Mouse (Mus musculus) left cerebral cortex, adult 8-10 months (tissue): Measurements from ENCODE around the gene D630039A03Rik. TPM values are rescaled to one million over a fixed set of nuclear protein-coding genes. Genes with fewer than 3 reads are reported as not detected.
A peak's percentile ranks its signal among the peaks of the same experiment; 100 is the strongest.

Experiments
- DNase-seq, 2 experiments: peaks; one replicate each; pipeline ENCODE4 v3.0.0; 2022; ENCODE audit warnings: low spot score in 2 of 2
- total RNA-seq, 4 experiments: library from RNA; stranded (reverse); gene quantifications; 2 replicates each; pipeline ENCODE4 v1.2.4; 2022

Gene D630039A03Rik
- total RNA-seq, 4 experiments from 2014 or later, result 0.13 to 0.30 (median 0.18) TPM

DNA sequence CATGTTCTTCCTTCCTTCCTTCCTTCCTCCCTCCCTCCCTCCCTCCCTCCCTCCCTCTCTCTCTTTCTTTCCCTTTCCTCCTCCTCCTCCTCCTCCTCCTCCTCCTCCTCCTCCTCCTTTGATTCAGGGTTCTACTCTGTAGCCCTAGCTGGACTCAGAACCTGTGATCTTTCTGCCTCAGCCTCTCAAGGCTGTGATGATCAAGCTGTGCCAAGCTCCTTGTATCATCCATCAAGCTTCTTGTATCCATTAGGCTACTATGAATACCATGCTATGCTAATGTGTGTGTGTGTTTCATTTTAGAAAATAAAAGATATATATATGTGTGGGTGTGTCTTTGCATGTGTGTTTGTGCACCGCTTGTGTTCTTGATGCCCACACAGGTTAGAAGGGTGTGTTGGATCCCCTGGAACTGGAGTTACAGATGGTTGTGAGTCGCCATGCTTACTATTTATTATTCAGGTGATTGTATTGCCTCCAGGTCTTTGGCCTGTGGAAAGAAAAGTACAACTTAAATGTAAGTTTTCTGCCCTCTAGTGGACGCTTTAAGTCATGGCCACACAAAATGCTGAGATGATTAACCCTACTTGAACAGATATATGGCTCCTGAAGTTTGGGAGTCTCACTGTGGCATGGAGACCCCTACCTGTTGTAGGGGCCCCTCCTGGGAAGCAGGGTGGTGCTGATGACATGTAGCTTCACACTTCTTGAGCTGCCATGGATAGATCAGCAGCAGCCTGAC, 11.5 kb upstream of the D630039A03Rik start:
- no peak for DNase-seq

DNA sequence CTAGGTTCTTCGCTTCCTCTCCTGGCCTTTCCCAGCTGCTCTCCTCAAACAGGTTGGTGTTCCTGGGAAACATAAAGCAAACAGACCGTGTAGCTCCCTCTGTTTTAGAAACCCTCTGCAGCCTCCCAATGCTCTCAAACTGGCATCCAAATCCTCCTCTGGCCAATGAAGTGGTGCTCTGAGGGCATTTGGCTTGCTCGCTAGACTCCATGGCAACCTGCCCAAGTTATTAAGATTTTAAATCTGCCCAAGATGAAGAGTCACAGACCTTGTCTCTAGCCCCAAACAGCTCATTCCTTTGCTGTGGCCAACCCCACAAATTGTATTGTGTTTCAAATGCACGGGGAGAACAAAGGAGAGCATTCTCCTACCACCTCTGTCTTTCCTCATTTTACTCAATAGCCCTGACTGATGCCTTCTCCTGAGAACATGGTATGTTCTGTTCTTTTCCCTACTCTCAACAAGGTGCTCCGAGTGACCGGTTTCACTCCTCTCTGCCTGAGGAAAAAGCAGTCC, 8.5 kb upstream of the D630039A03Rik start:
- DNase-seq, result no peak

DNA sequence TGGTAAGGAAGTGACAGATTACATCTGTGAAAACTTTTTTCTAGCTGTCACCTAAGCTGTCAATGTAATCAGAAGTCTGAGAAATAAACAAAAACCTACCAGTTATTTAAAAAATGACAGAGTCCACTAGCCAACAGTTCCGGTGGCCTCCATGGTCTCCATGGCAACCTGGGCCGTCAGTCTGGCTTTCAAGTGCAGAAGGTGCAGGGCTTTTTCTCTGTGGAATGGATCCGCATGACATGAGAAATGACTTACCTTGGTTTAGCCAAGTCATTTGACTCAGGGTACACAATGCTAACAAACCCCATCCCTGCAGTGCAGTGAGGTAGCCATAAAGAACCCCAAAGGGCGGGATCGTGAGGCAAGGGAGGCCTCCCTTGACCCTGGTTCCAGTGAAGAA, 6.1 kb upstream of the D630039A03Rik start:
- DNase-seq, result no peak

DNA sequence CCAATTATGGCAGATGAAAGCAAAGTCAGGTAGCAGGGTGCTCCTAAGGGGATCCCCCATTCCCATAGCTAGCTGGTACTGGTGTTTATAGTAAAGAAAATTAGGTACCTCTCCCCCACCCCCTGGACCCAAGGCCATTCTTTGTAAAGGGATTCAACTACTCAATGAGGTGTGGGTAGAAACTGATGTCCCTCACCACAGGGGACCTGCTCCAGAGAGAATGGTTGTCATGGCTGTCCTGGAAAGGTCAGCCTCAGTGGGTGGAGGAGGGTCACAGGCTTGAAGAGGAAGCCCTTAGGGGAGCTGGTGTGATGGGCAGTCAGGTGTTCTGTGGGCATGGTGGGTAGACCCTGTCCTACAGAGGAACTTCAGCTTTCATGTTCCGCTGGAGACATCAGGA, 4.4 kb upstream of the D630039A03Rik start:
- DNase-seq, result no peak

DNA sequence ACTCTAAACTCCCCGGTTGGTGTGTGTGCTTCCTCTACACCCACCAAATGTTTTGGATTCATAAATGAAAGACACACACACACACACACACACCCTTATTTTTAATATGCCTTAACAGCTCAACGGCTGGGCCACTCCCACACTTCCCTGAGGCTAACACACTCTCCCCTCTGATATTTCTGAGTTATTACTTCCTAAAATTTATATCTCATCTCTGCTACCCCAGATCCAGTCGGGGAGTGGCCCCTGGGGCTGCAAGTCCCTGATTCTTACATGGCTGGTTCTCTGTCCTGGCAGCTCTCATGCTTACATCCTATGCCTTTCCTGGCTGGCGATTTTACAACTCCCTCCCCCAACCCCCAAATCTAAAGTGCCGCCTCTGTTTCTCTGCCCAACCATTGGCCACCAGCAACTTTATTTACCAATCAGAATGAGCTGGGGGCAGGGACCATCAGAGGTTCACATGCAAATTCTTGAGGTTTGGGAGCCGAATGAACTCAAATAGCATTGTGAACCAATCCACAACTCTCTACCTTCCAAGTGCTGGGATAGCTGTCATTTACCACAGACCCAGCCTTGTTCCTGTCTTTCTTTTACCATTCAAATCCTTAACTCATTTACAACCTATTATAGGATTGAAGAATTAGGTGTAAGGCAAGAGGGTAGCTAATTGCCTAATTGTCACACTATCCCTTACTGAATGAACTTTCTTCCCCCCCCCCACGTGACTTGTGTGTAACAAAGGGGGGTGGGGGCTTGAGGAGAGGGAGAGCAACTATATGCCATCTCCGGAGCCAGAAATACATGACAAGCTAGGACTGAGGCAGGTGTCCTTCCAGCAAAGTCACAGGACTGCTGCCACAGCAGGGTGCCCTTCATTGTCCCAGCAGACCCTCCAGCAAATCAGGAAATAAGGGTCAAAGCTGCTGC, 3.7 kb upstream of the D630039A03Rik start:
- no peak for DNase-seq

DNA sequence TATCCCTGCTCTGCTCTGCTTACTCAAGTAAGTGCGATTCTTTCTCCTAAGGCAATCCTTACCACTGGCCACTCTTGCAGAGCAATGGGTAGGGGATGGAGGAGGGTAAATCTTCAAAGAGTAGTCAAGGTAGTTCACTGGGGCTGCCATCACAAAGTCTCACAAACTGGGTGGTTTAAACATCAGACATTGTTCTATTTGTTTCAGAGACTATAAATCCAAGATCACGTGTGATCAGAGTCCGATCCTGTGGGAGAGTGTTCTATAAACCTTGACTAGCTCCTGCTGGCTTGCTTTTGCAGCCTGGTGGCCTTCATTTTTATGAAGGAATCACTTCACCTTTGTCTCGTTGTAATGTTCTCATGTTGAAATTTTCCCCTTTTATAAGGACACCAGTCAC, 614 bp upstream of the D630039A03Rik start:
- DNase-seq, result no peak

DNA sequence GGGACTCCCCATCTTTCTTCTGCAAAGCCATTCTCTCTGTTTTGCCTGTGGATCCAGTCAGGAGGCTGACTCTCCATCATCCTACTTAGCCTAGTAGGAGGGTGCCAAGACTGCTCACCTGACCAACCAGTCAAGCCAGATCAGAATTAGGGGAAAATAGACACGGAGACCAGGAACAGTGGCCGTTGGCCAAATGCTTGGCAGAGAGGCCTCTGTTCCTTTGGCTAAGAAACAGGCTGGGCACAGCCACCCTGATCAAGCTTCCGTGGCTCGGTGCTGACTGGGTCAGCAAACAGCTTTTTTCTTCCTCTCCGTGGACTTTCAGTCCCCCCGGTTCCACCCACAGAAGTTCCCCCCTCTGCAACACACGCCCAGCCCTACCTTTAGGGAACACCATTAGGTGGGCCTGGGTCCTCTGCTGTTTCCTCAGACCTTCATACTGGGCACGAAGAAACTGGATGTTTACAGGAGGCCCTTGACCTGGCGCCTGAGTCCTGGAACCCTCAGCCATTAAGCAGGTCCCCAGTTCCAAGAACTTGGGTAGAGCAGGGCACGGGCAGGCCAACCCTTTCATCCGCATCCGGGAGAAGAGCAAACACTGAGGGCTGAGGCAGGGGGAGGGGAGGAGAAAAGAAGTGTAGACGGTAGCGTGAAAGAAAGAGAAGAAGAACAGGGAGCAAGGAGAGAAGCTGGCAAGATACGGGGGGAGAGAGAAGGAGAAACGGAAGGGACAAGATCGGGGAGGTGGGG, 706 bp downstream of the D630039A03Rik start:
- no peak for DNase-seq

DNA sequence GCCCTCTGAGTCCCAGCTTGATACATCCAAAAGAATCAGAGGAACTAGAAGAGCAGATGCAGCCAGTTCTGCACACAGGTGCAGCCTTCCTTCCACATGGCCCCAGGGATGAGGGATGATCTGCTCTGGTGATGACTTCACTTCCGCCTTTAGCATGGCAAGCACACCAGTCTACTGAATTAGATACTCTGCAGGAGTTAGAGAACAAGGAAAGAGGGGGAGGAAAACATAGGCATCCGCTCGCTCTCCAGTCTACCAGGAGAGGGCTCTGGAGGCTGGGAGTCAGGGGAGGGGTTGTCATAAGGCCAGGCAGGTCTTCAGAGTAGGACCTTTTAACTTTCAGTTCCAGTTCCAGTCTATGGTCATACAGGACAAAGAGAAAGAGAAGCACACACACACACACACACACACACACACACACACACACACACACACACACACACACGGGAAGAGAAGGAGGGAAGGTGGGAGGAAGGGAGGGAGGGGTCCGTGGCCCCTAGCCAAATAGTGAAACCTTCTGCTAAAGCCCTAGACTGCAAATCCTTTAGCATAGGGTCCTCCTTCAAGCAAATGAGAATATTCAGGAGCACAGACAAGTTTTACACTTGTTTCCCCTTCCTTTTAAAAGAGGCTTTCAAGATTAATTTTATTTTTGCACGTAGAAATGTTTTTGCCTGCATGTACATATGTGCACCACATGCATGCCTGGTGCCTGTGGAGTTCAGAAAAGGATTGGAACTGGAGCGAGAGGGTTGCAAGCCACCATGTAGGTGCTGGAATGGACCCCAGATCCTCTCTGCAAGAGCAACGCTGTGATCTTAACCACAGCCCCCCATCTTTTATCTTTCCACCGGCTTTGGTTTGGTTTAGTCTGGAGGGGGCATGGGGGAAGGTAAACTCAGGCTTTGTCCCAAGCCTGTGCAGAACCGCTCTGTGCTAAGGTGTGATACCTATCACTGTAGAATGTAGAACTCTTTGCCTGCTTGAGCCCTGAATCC, 1.6 kb downstream of the D630039A03Rik start:
- DNase-seq, result no peak

DNA sequence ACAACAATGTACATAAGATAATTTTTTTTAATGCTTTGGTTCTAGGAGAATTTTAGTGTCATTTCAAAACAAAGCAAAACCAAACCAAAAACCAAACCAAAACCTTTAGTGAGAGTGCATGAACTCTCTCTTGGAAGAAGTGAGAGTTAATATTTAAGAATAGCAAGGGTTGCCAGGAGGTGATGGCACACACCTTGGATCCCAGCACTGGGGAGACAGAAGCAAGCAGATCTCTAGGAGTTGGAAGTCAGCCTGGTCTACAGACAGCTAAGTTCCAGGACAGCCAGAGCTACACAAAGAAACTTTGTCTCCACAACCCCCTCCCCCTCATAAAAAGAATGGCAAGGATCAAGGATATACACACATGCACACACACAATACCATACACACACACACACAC, 3.1 kb downstream of the D630039A03Rik start:
- no peak for DNase-seq

DNA sequence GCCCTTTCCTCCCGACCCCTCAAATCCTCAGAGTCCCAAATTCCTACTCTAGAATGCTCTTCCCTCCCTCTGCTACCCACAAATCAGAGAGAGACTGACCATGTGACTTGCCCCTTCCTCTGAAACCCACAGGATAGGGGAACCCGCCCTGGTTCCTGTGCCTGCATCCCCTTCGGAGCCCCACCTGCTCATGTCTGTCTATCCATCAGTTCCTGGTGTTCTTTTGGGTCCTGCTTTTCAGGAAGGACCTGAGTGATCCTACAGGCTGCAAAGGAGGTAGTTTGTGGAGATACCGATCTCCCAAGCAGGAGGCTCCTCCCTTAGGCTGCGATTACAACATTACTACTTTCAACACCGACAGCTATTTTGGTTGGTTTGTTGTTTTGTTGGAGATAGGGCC, 7.2 kb downstream of the D630039A03Rik start:
- DNase-seq, result no peak

DNA sequence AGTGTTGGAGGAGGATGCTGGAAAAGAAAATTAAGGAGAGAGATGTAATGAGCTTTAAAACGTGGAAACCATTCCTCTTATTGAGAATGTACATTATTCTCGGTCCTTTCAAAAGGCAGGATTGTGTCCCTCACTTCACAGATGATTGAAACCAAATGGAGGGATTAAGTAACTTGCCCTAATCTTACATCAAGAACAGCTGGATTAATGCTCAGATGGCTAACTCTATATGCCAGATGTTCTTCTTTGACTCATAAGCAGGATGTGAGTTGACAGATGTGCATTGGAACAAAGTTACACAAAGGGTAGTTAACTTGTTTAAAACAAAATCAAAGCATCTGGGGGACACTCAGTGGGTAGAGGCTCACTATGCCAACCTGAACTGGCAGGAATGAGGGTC, 9.4 kb downstream of the D630039A03Rik start:
- no peak for DNase-seq

DNA sequence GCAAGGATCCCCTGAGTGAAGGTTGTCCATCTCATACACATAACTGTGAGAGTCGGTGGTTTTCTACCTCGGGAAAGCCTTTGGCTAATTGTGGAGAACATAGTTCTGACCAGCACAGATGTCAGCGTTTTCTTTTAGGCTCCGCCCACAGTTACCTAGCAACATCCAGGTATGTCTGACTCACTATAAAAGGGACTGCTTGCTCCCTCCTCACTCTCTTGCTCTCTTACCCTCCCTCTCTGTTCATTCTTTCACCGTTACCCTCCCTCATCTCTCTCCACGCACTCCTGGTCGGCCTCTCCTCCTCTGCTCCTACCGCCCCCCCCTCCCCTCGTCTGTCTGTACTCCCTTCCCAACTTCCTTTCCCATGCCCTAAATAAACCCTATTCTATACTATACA, 11.5 kb downstream of the D630039A03Rik start:
- DNase-seq, result no peak

DNA sequence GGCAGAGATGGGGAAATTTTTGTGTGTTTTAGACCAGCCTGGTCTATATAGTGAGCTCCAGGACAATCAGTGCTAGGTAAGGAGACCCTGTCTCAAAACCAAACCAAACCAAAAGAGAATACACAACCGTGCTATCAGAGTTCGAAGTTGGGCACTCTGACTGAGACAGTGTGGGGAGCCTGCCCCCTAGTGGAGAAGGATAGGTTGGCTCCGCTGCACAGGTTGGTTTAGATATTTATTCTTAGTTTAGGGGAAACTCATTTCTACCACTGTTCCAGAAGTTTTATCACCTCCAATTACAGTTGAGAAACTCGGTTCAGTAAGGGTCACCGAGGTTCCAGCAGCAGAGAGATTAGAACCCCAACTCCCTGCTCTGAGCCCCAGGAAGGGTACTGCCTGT, 11.9 kb downstream of the D630039A03Rik start:
- peak in 1 of 2 experiments; percentile 17 for DNase-seq

DNA sequence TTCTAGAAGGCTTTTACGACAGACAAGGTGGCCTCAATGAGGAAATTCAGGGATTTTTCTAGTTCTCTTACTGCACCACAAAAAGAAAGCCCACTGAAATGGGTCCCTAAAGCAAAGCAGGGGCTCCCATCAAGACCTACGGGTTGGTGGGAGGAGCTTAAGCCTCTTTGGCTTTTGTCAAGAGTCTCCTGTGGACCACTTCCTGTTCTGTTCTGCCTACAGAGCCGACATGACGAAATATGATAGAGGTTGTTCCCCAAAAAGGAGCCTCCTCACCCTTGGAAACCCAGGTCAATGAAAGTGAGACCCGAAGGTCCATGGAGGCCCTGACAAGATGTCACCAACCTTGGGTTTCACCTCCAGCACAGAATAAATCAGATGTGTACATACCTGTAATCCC, 13.5 kb downstream of the D630039A03Rik start:
- DNase-seq, result no peak

DNA sequence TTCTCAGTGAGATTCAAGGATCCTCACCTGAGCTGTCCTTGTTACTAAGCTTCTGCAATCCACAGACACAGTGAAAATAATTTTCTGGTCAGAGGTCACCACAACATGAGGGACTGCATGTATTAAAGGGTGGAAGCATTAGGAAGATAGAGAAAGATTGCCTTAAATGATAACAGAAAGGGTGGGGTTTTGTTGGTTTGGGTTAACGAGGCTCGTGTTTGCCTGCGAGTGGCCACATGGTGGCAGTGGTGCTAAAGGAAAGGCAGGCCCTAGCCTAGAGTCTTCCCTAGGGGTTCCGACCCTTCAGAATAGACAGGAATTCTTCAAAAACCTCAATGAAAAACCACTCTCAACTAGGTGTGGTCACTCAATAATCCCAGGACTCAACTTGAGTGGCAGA, 14.9 kb downstream of the D630039A03Rik start:
- DNase-seq, result no peak

DNA sequence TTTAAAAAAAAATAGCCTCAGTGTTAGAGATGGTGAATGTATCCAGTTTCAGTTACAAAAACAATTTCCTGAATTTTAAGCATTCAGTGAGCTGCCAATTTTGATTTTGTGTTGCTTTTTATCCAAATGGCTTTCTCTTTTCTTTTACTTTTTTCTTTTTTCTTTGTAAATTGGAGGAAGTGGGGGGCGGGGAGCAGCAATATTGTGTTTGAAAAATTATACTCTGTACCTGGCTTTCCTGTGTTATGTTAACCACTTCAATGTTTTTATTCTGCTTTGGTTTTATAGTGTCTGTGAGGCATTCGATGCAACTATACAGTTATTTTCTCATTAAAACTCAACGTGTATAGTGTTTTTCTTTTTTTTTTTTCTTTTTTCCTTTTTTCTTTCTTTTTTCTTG, 19.5 kb downstream of the D630039A03Rik start:
- DNase-seq, result no peak

DNA sequence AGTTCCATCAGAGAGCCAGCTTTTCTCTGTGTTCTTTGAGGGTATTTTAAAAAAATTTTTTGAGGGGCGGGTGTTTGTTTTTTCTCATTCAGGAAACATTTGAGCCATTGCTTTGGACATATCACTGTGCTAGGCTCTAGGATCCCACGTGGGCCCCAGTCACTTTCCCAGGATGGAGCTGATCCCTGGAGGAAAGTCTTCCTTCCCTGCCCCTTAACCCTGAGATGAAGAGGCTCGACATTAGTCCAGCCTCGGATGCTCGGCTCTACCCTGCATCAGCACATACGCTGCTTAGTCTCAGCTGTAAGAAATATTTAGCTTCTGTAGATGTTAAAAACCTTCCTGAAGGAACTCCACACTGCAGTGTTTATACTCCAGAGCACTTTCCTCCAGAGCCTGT, 20.2 kb downstream of the D630039A03Rik start:
- no peak for DNase-seq

DNA sequence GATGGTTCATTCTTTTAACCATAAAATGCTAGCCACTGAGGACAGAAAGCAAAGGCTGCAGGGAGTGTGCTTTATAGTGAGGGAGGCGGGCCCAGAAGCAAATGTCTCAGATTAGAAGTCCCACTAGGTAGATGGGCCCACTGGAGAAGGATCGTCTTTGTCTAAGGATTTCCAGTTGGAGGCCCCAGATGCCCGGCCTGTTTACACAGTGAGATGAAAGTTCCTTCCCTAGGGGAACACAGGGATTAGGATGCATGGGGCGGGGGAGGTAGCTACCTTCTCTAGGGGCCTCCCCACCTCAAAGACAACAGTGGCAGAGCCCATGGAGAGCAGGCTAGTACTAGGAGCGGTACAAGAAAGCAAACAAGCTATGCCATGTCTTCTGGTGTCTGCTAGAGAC, 21.0 kb downstream of the D630039A03Rik start:
- no peak for DNase-seq

DNA sequence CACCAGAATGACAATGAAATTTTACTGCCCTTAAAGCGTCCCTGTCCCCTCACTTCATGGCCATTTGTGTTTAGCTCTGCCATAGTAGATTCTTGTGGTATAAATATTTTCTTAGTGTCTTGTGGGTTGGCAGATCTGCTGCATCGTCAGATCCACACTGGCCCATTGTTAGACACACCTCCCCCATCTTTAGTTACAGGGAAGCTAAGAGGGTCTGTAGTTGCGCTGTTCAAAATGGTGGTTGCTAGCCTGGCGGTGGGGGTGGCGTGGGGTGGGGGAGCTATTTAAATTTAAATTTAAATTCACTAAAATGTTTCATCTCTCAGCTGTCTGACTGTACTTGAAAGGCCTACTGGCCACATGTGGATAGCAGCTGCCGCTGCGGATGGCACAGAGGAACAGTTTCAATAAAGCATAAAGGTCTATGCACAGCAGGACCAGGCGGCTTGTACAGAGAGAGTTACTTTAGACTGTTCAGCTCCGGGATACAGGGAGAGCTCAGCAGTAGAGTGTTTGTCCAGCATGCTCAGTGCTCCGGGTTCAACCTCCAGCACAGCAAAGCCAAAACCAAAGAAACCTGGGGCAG, 24.0 kb downstream of the D630039A03Rik start:
- DNase-seq, result no peak

DNA sequence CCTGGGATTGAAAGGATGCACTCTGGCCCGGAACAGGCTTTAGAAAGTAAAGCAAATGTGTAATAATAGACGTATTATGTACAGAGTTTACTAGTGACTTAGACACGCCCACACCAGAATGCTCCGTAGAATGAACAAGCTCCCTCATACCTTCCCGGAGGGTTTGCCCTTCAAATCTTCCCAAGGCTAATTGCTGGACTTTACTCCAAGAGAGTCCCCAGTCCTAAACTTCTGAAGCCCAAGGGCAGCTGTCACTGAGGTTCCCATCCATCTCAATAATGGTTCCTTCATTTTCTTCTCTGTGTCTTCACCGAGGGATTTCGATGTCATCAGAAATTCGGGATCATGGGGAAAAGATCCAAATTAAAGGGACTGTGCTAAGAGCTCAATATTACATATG, 26.3 kb downstream of the D630039A03Rik start:
- no peak for DNase-seq
